Mouse (Mus musculus) erythroblast, embryonic 14.5 days (primary cell): Measurements from ENCODE around the gene Akap13.

Experiments used
- GATA1 ChIP-seq: IDR thresholded peaks from 2 replicates; pipeline ENCODE4 v1.6.1; 2012; ENCODE audit warnings: low read length, inconsistent platforms, mixed read lengths
- TAL1 ChIP-seq: IDR thresholded peaks from 3 replicates; pipeline ENCODE4 v1.6.1; 2012; ENCODE audit warnings: low read length, inconsistent platforms, mixed read lengths

DNA sequence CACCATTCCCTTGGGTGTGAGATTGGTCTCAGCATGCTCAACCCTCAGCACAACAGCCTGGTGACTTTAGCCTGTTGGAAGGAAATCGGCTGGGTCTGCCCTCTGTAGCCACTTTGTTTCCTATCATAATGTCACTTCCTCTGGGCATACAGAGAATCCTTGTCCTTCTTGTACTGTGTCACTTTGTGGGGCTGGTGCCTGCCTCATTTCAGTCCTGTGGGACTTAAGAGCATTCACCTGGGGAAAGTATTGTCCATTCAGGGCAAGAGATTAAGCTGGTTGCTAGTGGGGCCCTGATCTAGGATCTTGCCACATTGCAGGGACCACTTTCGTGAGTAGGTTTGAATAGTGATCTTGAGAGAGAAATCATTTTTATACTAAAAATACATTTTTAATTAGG, 34.4 kb upstream of the Akap13 start:
- TF ChIP-seq GATA1 = no peak
- TF ChIP-seq TAL1 = no peak
